Mouse (Mus musculus) liver, embryonic 14.5 days (tissue): Measurements from ENCODE around the gene Cd69. TPM values are rescaled to one million over a fixed set of nuclear protein-coding genes. Genes with fewer than 3 reads are reported as not detected.

Experiments used
- ATAC-seq: fragments of 200-750 bp; cut with Nextera tagmentation; 2 replicates; pipeline ENCODE4 v1.8.0; 2017; ENCODE audit warnings: moderate number of reproducible peaks, mild to moderate bottlenecking, moderate library complexity; ENCODE audit not compliant: insufficient read depth
- DNase-seq, 3 experiments: peaks; one replicate each; pipeline ENCODE4 v3.0.0-alpha.2; 2012 to 2013; ENCODE audit warnings: low read depth in 3 of 3, low spot score in 3 of 3
- H3K27ac ChIP-seq: fragments of 300-500 bp; sonication (generic); 2 replicates; pipeline ENCODE4 v1.5.1; 2014; ENCODE audit warnings: moderate library complexity, mild to moderate bottlenecking, control low read depth, inconsistent platforms
- H3K27me3 ChIP-seq: fragments of 300-500 bp; sonication (generic); 2 replicates; pipeline ENCODE4 v1.6.1; 2014; ENCODE audit warnings: mild to moderate bottlenecking, low read length, moderate library complexity; ENCODE audit not compliant: control insufficient read depth, insufficient read depth
- H3K36me3 ChIP-seq: fragments of 300-500 bp; sonication (generic); replicated peaks from 2 replicates; pipeline ENCODE4 v1.6.1; 2014; ENCODE audit warnings: low read depth; ENCODE audit not compliant: control insufficient read depth, insufficient read depth
- H3K4me1 ChIP-seq, 2 experiments: fragments of 200-500 bp in 1 of 2; fragments of 300-500 bp in 1 of 2; sonication (generic) in 1 of 2; replicated peaks; 2 replicates each; pipeline ENCODE4 v1.6.1; 2012 to 2014; ENCODE audit warnings: antibody characterized with exemption in 1 of 2, inconsistent platforms in 1 of 2, low read length in 1 of 2; ENCODE audit not compliant: control insufficient read depth in 2 of 2, insufficient read depth in 2 of 2
- H3K4me2 ChIP-seq: fragments of 300-500 bp; sonication (generic); 2 replicates; pipeline ENCODE4 v1.6.1; 2014; ENCODE audit warnings: low read depth, mild to moderate bottlenecking, control low read depth, moderate library complexity
- H3K4me3 ChIP-seq, 2 experiments: fragments of 200-500 bp in 1 of 2; fragments of 300-500 bp in 1 of 2; sonication (generic) in 1 of 2; 2 replicates each; pipeline ENCODE4 v1.5.1; 2012 to 2014; ENCODE audit warnings: low read depth in 2 of 2, low read length in 2 of 2, mild to moderate bottlenecking in 2 of 2, control low read depth in 1 of 2, inconsistent platforms in 1 of 2, moderate library complexity in 1 of 2; ENCODE audit not compliant: insufficient read depth in 1 of 2
- H3K9ac ChIP-seq: fragments of 300-500 bp; sonication (generic); replicated peaks from 2 replicates; pipeline ENCODE4 v1.6.1; 2014; ENCODE audit warnings: mild to moderate bottlenecking, control low read depth, moderate library complexity
- H3K9me3 ChIP-seq: fragments of 300-500 bp; sonication (generic); 2 replicates; pipeline ENCODE4 v1.6.1; 2016; ENCODE audit warnings: low read length, mixed read lengths; ENCODE audit not compliant: control insufficient read depth
- CTCF ChIP-seq: IDR thresholded peaks from 2 replicates; pipeline ENCODE4 v1.5.1; 2016; ENCODE audit warnings: antibody characterized with exemption, low read depth, control low read depth
- EP300 ChIP-seq: IDR thresholded peaks from 2 replicates; pipeline ENCODE4 v1.6.1; 2016; ENCODE audit warnings: antibody characterized with exemption, low read depth
- WGBS: fragments of 180-500 bp; shearing (Covaris S2); extraction: QIAGEN DNeasy Blood & Tissue Kit; methylation state at CpG from one replicate; pipeline ENCODE4 v1.1.7; 2014; ENCODE audit not compliant: insufficient replicate concordance; 5-methylcytosine and 5-hydroxymethylcytosine counted together
- polyA plus RNA-seq, 2 experiments: library from polyadenylated mRNA; depleted of rRNA in 1 of 2; stranded (reverse) in 1 of 2; unstranded in 1 of 2; fragments of >200 nt; fragmentation: Nextera tagmentation in 1 of 2; extraction: Ambion mirVana in 1 of 2; gene quantifications; 2 replicates each; pipeline versions ENCODE4 v1.2.1 to v1.2.3; 2012 to 2014

Gene Cd69
- polyA plus RNA-seq, 2 experiments: 0.98 to 1.1 TPM

DNA sequence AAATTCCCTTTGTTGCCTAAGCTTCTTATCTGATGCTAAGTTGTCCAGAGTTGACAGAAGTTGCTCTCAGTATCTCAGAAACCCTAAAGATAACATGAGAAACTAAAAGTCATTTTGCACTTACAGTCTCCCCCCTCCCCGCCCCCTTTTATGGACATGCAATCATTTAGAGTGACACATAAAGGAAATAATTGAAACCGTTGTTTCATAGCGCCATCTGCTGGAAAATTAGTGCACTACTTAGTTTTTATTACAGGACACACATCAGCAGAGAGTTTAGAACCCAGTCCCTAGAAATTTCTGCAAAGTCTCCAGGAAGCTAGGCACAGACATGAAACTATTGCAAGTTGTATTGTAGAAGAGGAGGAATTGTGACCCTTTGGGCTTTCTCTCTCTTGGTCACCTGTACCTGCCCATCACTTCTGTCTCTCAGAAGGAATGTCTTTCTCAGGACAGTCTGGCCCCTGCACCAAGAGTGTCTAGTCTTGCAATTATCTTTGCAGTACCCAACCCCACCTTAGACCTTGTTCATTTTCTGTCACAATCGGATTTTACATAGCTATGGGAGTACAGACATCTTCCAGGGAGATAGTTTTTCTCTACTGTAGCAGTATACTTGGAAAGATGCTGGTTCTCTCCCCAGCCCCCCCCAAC lies 20.2 kb downstream of the Cd69 start:
- Histone ChIP-seq H3K36me3 (no peaks in the 10 kb centered on the region), H3K4me3 (no peak overlapping the region), H3K9ac (no peak overlapping the region), H3K4me1 (no peaks in the 10 kb centered on the region), H3K4me2 (no peak overlapping the region), H3K27me3 (no peaks in the 10 kb centered on the region), H3K27ac (no peak overlapping the region), H3K9me3 (no peaks in the 10 kb centered on the region)
- no peak for DNase-seq
- WGBS: 4% methylated on average over 4 of the region's 4 CpGs
- TF ChIP-seq EP300 (no peak), CTCF (peak; percentile 61)
- ATAC-seq: peak; percentile 29; the same call in 1 of the 2 replicates

DNA sequence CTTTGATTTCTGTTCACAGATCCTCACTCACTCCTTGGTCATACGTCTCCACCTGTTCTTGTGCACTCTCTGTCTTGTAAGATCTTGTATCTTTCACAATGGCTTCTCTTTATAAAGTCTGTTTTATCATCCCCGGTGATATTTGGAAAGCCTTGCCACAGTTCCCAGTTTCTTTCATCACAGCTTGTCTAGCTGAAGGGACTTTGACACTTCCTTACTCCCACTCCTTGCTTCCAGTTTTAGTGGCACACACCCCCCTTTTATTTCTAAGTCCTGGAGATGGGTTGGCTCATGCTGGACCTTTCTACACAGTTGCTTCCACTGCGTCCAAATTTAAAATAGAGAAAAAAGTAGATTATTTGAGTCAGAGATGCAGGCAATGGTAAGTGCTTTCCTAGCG lies 20.9 kb downstream of the Cd69 start:
- Histone ChIP-seq H3K4me3 (no peak overlapping the region), H3K9me3 (no peaks in the 10 kb centered on the region), H3K9ac (no peak overlapping the region), H3K27me3 (no peaks in the 10 kb centered on the region), H3K4me1 (no peaks in the 10 kb centered on the region), H3K27ac (no peak overlapping the region), H3K4me2 (no peak overlapping the region), H3K36me3 (no peaks in the 10 kb centered on the region)
- 62% methylated on average over 4 of the region's 4 CpGs for WGBS
- no peak for DNase-seq
- no peak for ATAC-seq
- TF ChIP-seq EP300 (no peak), CTCF (no peak)

DNA sequence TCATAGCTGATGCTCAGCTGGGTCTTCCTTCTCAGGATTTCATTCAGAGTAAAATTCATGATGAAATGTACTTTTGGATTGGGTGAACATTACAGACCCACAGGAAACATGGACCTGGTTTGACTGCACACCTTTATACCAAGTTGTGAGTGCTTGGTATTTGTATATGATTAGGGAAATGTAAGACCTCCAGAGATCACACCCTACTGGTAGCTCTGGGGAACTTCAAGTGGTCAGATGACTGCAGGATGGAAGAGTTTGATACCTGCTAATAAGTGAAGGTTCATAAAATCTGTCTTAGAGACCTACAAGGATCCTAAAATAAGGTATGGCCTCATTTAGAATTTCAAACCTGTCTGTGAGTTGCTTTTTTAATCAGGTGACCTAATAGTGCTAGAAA lies 27.0 kb downstream of the Cd69 start:
- Histone ChIP-seq H3K9me3 (no peaks in the 10 kb centered on the region), H3K36me3 (no peaks in the 10 kb centered on the region), H3K4me3 (no peak overlapping the region), H3K27ac (no peak overlapping the region), H3K27me3 (no peaks in the 10 kb centered on the region), H3K4me1 (no peaks in the 10 kb centered on the region), H3K4me2 (no peak overlapping the region), H3K9ac (no peak overlapping the region)
- DNase-seq (no peak), ATAC-seq (no peak)
- TF ChIP-seq CTCF (peak; percentile 23; the same call in 1 of the 2 replicates), EP300 (no peak)

DNA sequence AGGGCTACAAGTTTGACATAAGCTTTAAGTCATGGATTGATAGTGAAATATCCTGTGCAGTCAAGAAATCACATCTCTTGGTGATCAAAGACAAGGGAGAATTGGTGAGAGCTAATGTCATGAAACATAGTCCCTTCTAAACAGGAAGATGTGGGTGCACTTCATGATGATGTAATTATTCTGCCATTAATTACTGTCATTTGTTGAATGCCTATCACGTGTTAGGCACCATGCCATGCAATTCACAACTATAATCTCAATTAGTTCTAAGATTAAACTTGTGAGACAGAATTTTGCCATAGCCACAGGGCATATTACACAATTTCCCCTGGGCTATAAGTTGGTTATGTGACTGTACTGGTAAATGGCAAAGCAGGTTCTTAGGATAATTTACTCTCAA lies 28.2 kb downstream of the Cd69 start:
- Histone ChIP-seq H3K27me3 (no peaks in the 10 kb centered on the region), H3K4me1 (no peaks in the 10 kb centered on the region), H3K4me2 (no peak overlapping the region), H3K27ac (no peak overlapping the region), H3K4me3 (no peak overlapping the region), H3K9ac (no peak overlapping the region), H3K36me3 (no peaks in the 10 kb centered on the region), H3K9me3 (no peaks in the 10 kb centered on the region)
- DNase-seq (no peak), ATAC-seq (no peak)
- WGBS: 50% methylated on average over 1 of the region's 1 CpGs
- TF ChIP-seq EP300 (no peak), CTCF (no peak)

DNA sequence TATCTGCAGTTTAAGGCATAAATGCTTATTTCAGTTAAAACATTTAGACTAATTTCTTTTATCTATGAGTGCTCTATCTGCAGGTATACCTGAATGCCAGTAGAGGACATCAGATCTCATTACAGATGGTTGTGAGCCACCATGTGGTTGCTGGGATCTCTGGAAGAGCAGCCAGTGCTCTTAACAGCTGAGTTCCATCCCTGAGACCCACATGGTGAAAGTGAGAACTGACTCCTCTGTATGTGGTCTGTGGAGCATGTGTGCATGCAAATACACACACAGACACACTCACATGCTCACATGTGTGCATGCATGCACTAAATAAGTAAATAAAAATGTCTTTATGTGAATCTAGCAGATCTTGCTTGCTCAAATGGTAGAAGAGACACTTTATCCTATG lies 29.4 kb downstream of the Cd69 start:
- H3K27ac ChIP-seq: no peak overlapping the region
- H3K36me3 ChIP-seq: no peaks in the 10 kb centered on the region
- no peak for TF ChIP-seq EP300
- no peak for TF ChIP-seq CTCF
- H3K4me2 ChIP-seq: no peak overlapping the region
- no peaks in the 10 kb centered on the region for H3K9me3 ChIP-seq
- H3K4me1 ChIP-seq: no peaks in the 10 kb centered on the region
- H3K9ac ChIP-seq: no peak overlapping the region
- ATAC-seq (no peak), DNase-seq (no peak)
- H3K27me3 ChIP-seq: no peaks in the 10 kb centered on the region
- no peak overlapping the region for H3K4me3 ChIP-seq
